Mouse (Mus musculus) layer of hippocampus, adult 9-10 months (tissue): ENCODE measurements around the gene Taf6l.
A peak's percentile ranks its signal among the peaks of the same experiment; 100 is the strongest.

Experiments
- DNase-seq: peaks from one replicate; pipeline ENCODE4 v3.0.0; 2022; ENCODE audit warnings: low spot score

Taf6l gene

GRCm38 (mm10) chr19:8786008-8786781, at the start of gene Taf6l:
TSS of gene Taf6l (minus strand) at chr19:8786417.
- DNase-seq = peak; percentile 94

GRCm38 (mm10) chr19:8832971-8833370, 46.8 kb upstream of the Taf6l start:
- DNase-seq = no peak

GRCm38 (mm10) chr19:8831262-8831661, 45.0 kb upstream of the Taf6l start:
- DNase-seq = no peak

- DNase-seq = no peak
Observed at GRCm38 (mm10) chr19:8830664-8831063, 44.4 kb upstream of the Taf6l start.

- no peak for DNase-seq
Observed at GRCm38 (mm10) chr19:8829660-8830059, 43.4 kb upstream of the Taf6l start, which contains the start of gene AC129217.1. TSS of gene AC129217.1 (plus strand) at chr19:8829773.

GRCm38 (mm10) chr19:8822696-8823095, 36.5 kb upstream of the Taf6l start:
- DNase-seq = no peak

GRCm38 (mm10) chr19:8821146-8821545, 34.9 kb upstream of the Taf6l start:
- no peak for DNase-seq

- DNase-seq = no peak
Observed at GRCm38 (mm10) chr19:8820424-8820956, 34.3 kb upstream of the Taf6l start.

GRCm38 (mm10) chr19:8819596-8820423, 33.6 kb upstream of the Taf6l start, which contains the start of gene Hnrnpul2:
TSS of gene Hnrnpul2 (plus strand) at chr19:8820010.
- peak; percentile 94 for DNase-seq

- peak; percentile 93 for DNase-seq
Observed at GRCm38 (mm10) chr19:8818801-8819595, 32.8 kb upstream of the Taf6l start, which contains the start of gene Ttc9c. TSS of gene Ttc9c (minus strand) at chr19:8819333.

GRCm38 (mm10) chr19:8818301-8818798, 32.1 kb upstream of the Taf6l start:
- DNase-seq = no peak

GRCm38 (mm10) chr19:8817001-8817400, 30.8 kb upstream of the Taf6l start:
- no peak for DNase-seq

GRCm38 (mm10) chr19:8815812-8816211, 29.6 kb upstream of the Taf6l start:
- DNase-seq = no peak

GRCm38 (mm10) chr19:8806810-8807209, 20.6 kb upstream of the Taf6l start:
- no peak for DNase-seq

- no peak for DNase-seq
Observed at GRCm38 (mm10) chr19:8803879-8804660, 17.9 kb upstream of the Taf6l start.

GRCm38 (mm10) chr19:8803204-8803780, 17.1 kb upstream of the Taf6l start:
- DNase-seq = no peak

GRCm38 (mm10) chr19:8802130-8802821, 16.1 kb upstream of the Taf6l start, which contains the start of gene Zbtb3:
TSS of gene Zbtb3 (plus strand) at chr19:8802555.
- DNase-seq = peak; percentile 94

- no peak for DNase-seq
Observed at GRCm38 (mm10) chr19:8798947-8799315, 12.7 kb upstream of the Taf6l start.

GRCm38 (mm10) chr19:8798264-8798946, 12.2 kb upstream of the Taf6l start, which contains the start of gene Polr2g:
TSS of gene Polr2g (minus strand) at chr19:8798577.
- peak; percentile 79 for DNase-seq
